Mouse (Mus musculus) gastrocnemius, postnatal 25 days (tissue): ENCODE results near the gene Preb. TPM values are rescaled to one million over a fixed set of nuclear protein-coding genes. Genes with fewer than 3 reads are reported as not detected.

ENCODE experiments used
- total RNA-seq, 2 experiments: library from RNA; stranded (reverse); gene quantifications; 1 replicate in 1 of 2; 2 replicates in 1 of 2; pipeline ENCODE4 v1.2.3; 2021

The Preb gene
- total RNA-seq, 2 experiments from 2014 or later, result 69.8 to 81.6 TPM

Other genes starting within 250 kb of the Preb start
- gene Dpysl5, start 248.8 kb downstream of the Preb start, total RNA-seq, result 1 to 10 TPM; 1.0 to 2.0 TPM
- 10 to 100 TPM; 50.6 to 57.5 TPM for gene Mapre3, start 145.7 kb downstream of the Preb start, total RNA-seq
- 10 to 100 TPM; 25.2 to 35.0 TPM for gene Tmem214, start 92.3 kb downstream of the Preb start, total RNA-seq
- 1 to 10 TPM; 2.0 to 2.5 TPM for gene Agbl5, start 71.7 kb downstream of the Preb start, total RNA-seq
- 100 to 1,000 TPM; 103 to 117 TPM for gene Ost4, start 52.6 kb downstream of the Preb start, total RNA-seq
- gene Emilin1, start 47.0 kb downstream of the Preb start, total RNA-seq, result 10 to 100 TPM in 1 of 2 experiments, 1 to 10 TPM in 1; 9.3 to 10.9 TPM
- 10 to 100 TPM; 25.2 to 34.5 TPM for gene Khk, start 38.9 kb downstream of the Preb start, total RNA-seq
- 1 to 10 TPM; 3.4 to 4.3 TPM for gene Cgref1, start 14.8 kb downstream of the Preb start, total RNA-seq
- gene Tcf23, start 8.3 kb upstream of the Preb start, total RNA-seq, result under 1 TPM; 0.18 to 0.21 TPM
- gene Atraid, start 88.0 kb upstream of the Preb start, total RNA-seq, result 10 to 100 TPM; 41.8 to 44.4 TPM
- gene Slc5a6, start 88.6 kb upstream of the Preb start, total RNA-seq, result 1 to 10 TPM; 2.5 to 3.5 TPM
- gene Cad, start 94.4 kb upstream of the Preb start, total RNA-seq, result 10 to 100 TPM; 19.3 to 25.1 TPM
- gene Dnajc5g, start 145.9 kb upstream of the Preb start, total RNA-seq, result not detected
- under 1 TPM in 1 of 2 experiments, not detected in 1; 0.13 TPM for gene Slc30a3, start 147.9 kb upstream of the Preb start, total RNA-seq
- 100 to 1,000 TPM; 303 to 342 TPM for gene Trim54, start 156.4 kb upstream of the Preb start, total RNA-seq
- not detected for gene Ucn, start 178.5 kb upstream of the Preb start, total RNA-seq
- 10 to 100 TPM; 22.9 to 25.6 TPM for gene Mpv17, start 193.9 kb upstream of the Preb start, total RNA-seq
- under 1 TPM; 0.26 to 0.35 TPM for gene Gm29609, start 219.6 kb upstream of the Preb start, total RNA-seq
- gene Gtf3c2, start 219.8 kb upstream of the Preb start, total RNA-seq, result 10 to 100 TPM; 21.8 to 24.5 TPM
- 10 to 100 TPM; 28.3 to 31.1 TPM for gene Snx17, start 232.9 kb upstream of the Preb start, total RNA-seq
- 10 to 100 TPM; 51.5 to 63.1 TPM for gene Eif2b4, start 233.1 kb upstream of the Preb start, total RNA-seq
- gene Zfp513, start 241.9 kb upstream of the Preb start, total RNA-seq, result 1 to 10 TPM; 5.4 to 5.7 TPM